Mouse (Mus musculus) brown adipose tissue, adult 24 weeks (tissue): ENCODE measurements around the gene Pard6b. TPM values are rescaled to one million over a fixed set of nuclear protein-coding genes. Genes with fewer than 3 reads are reported as not detected.

ENCODE experiments used
- H3K27ac ChIP-seq: fragments of 200-500 bp; replicated peaks from 2 replicates; pipeline ENCODE4 v1.5.1; 2012; ENCODE audit warnings: low read depth, mild to moderate bottlenecking, low read length
- H3K4me1 ChIP-seq: fragments of 200-500 bp; 2 replicates; pipeline ENCODE4 v1.6.1; 2012; ENCODE audit warnings: low read length, mixed read lengths; ENCODE audit not compliant: control insufficient read depth, insufficient read depth, insufficient read length
- H3K4me3 ChIP-seq: fragments of 200-500 bp; 2 replicates; pipeline ENCODE4 v1.5.1; 2012; ENCODE audit warnings: low read depth, mild to moderate bottlenecking, low read length, moderate library complexity; ENCODE audit not compliant: insufficient read depth
- polyA plus RNA-seq: library from polyadenylated mRNA; stranded (reverse); fragments of >200 nt; gene quantifications from 2 replicates; pipeline ENCODE4 v1.2.4, GENCODE M21; 2012; ENCODE audit not compliant: missing spikeins, insufficient read depth, insufficient read length

Pard6b gene
- not detected in 2 replicates for polyA plus RNA-seq

GRCm38 (mm10) chr2:168080431-168081246, at the start of gene Pard6b:
TSS of gene Pard6b (plus strand) at chr2:168081004.
- H3K27ac ChIP-seq: no peak within 1 kb of the TSS
- H3K4me3 ChIP-seq: peak within 1 kb of the TSS; percentile 72
- H3K4me1 ChIP-seq: no peaks in the 10 kb centered on the region

DNA sequence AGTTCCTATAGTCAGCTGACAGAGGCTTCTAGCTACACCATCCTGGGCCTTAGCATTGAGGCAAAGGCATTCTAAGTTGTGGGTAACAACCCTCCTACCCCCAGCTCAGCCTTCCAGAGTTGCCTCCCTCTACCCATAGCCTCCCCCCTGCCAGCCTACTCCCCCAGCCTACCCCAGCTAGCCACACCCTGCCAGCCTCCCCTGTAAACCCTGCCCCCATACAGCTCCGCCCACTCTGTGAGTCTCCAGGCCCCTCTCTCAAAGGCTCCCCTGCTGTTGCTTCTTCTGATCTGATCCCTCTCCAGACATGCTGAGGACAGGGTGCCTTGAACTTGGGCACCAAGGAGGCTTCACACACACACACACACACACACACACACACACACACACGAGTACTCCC, 49.0 kb upstream of the Pard6b start:
- Histone ChIP-seq H3K4me1 (no peaks in the 10 kb centered on the region), H3K4me3 (no peak overlapping the region), H3K27ac (no peak overlapping the region)

DNA sequence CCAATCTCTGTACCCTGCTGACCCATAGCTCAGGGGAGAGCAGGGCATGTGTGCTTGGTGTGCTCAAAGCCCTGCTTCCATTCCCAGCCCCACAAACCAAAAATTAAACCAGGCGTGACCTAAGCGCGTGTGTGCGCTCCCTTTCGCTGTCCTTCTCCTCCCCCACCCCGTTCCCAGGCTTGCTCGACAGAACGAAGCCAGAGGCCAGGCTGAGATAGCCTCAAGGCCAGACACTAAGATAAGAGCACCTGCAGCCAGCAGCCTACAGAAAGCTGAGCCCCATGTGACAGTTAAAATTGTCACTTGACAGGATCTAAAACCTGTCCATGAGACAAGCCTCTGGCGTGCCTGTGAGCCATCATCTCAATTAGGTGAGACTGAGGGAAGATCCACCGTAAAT, 46.9 kb upstream of the Pard6b start:
- Histone ChIP-seq H3K27ac (no peak overlapping the region), H3K4me3 (no peak overlapping the region), H3K4me1 (no peaks in the 10 kb centered on the region)

GRCm38 (mm10) chr2:168035907-168036306, 44.9 kb upstream of the Pard6b start:
- H3K27ac ChIP-seq: no peak overlapping the region
- H3K4me3 ChIP-seq: no peak overlapping the region
- no peaks in the 10 kb centered on the region for H3K4me1 ChIP-seq

GRCm38 (mm10) chr2:168037063-168037462, 43.7 kb upstream of the Pard6b start:
- Histone ChIP-seq H3K4me1 (no peaks in the 10 kb centered on the region), H3K4me3 (no peak overlapping the region), H3K27ac (no peak overlapping the region)

DNA sequence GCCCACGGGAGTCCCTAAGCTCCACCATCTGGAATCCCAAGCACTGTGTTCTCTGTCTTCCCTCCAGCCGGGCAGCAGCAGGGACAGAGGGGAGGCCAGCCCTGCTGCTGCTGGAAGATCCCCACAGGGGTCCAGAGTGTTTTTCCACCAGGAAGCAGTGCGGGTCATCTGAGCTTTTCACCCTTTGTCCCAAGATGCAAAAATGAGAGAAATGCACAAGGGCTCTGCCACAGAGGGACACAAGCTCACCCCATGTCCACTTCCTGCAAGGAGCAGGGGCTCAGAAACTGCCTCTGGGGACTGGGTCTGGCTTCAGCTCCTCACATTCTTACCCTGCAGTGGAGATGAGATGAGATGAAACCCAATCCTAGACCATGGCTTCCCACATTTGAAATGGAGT, 40.1 kb upstream of the Pard6b start:
- Histone ChIP-seq H3K4me1 (no peaks in the 10 kb centered on the region), H3K27ac (no peak overlapping the region), H3K4me3 (no peak overlapping the region)

GRCm38 (mm10) chr2:168042019-168042418, 38.8 kb upstream of the Pard6b start:
- Histone ChIP-seq H3K4me3 (no peak overlapping the region), H3K4me1 (no peaks in the 10 kb centered on the region), H3K27ac (no peak overlapping the region)

- no peak overlapping the region for H3K27ac ChIP-seq
- H3K4me1 ChIP-seq: 0 out of 2 replicates have a peak, but pooled peaks cover 2% of the 10 kb centered on the region
- no peak overlapping the region for H3K4me3 ChIP-seq
These were observed 36.0 kb upstream of the Pard6b start for GRCm38 (mm10) chr2:168044681-168045287.

GRCm38 (mm10) chr2:168045357-168045756, 35.4 kb upstream of the Pard6b start:
- H3K4me3 ChIP-seq: no peak overlapping the region
- H3K4me1 ChIP-seq: 0 out of 2 replicates have a peak, but pooled peaks cover 2% of the 10 kb centered on the region
- H3K27ac ChIP-seq: no peak overlapping the region

DNA sequence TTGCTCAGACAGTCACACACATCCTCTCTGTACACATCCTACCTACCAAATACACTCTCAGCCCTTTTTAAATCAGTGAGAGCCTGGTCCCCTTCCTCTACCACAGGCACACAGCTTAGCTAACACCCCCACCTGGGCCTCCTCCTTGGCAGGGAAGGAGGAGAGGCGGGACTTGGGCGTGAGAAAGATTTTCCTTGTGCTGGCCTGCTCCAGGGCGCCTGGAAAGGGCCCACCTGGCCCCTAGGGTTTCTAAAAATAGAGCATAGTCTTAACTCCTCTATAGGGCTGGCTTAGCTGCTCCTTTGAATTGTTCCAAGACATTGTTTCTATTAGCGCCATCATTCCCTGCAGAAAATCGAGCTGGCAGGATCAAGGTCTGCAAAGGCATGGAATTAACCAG, 35.0 kb upstream of the Pard6b start:
- H3K4me3 ChIP-seq: no peak overlapping the region
- H3K4me1 ChIP-seq: 0 out of 2 replicates have a peak, but pooled peaks cover 2% of the 10 kb centered on the region
- no peak overlapping the region for H3K27ac ChIP-seq

- Histone ChIP-seq H3K27ac (no peak overlapping the region), H3K4me3 (no peak overlapping the region), H3K4me1 (0 out of 2 replicates have a peak, but pooled peaks cover 2% of the 10 kb centered on the region)
These were observed 34.3 kb upstream of the Pard6b start for GRCm38 (mm10) chr2:168046467-168046866.

GRCm38 (mm10) chr2:168049002-168049635, 31.7 kb upstream of the Pard6b start:
- Histone ChIP-seq H3K4me3 (peak overlapping the region; percentile 63), H3K4me1 (0 out of 2 replicates have a peak, but pooled peaks cover 2% of the 10 kb centered on the region), H3K27ac (no peak overlapping the region)

DNA sequence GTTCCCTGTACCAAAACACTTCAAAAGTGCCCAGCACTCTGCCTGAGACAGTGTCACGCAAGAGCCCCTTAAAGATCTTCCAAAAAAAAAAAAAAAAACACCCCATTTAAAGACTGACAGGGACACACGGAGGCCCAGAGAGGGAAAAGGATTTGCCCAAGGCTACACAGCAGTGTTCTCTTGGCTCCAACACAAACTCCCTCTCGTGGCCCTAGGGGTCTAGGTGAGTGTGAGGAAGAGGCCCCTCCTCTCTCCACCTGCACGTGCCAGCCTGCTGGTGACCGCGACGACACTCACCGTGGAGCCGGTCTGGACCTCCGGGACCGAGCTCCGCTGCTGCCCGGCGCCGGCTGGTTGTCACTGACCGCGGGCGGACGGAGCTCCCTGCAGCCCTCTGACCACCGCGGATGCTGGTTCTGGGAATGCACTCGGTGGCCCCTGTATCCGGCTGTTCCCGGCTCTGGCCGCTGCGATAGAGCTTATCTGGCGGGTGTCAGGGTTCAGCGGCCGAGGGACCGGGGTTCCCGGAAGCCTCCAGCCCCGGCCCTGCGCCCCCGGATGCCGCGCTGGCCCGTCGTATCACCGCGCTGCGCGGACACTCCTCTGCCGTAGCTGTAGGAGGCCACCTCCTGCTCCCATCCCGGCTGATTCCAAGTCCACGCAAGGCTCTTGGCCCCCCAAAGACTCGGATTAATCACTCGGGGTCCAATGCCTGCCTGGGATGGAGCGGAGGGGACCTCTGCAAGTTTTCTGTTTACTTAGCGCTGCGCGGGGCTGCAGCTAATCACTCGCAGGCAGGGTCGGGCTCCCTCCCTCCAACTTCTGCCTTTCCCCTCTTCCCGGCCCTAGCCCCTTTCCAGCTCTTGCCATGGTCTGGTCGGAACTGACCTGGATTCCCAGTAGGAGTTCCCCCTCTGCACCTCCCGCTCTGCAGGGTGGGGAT, 30.5 kb upstream of the Pard6b start:
- no peak overlapping the region for H3K27ac ChIP-seq
- H3K4me3 ChIP-seq: peak overlapping the region; percentile 63
- 0 out of 2 replicates have a peak, but pooled peaks cover 2% of the 10 kb centered on the region for H3K4me1 ChIP-seq

GRCm38 (mm10) chr2:168052156-168052555, 28.6 kb upstream of the Pard6b start:
- Histone ChIP-seq H3K27ac (no peak overlapping the region), H3K4me1 (0 out of 2 replicates have a peak, but pooled peaks cover 2% of the 10 kb centered on the region), H3K4me3 (no peak overlapping the region)
